Mouse (Mus musculus) ES-E14 (cell line): ENCODE data around the gene Nol3. TPM values are rescaled to one million over a fixed set of nuclear protein-coding genes. Genes with fewer than 3 reads are reported as not detected.
A peak's percentile ranks its signal among the peaks of the same experiment; 100 is the strongest.

Experiments used
- DNase-seq: peaks from one replicate; pipeline ENCODE4 v3.0.0-alpha.2; 2013; ENCODE audit warnings: low read depth, low spot score
- H3K27ac ChIP-seq: 2 replicates; pipeline ENCODE4 v1.5.1; 2012; ENCODE audit warnings: low read depth, mild to moderate bottlenecking, low read length, moderate library complexity, mixed read lengths; ENCODE audit not compliant: poor library complexity, insufficient read depth, severe bottlenecking
- H3K36me3 ChIP-seq: 2 replicates; pipeline ENCODE4 v1.6.1; 2012; ENCODE audit warnings: mild to moderate bottlenecking, low read length, moderate library complexity, mixed read lengths; ENCODE audit not compliant: control insufficient read depth, poor library complexity, insufficient read depth, severe bottlenecking
- H3K4me1 ChIP-seq, 2 experiments: fragments of 150-350 bp in 1 of 2; sonication (generic) in 1 of 2; 2 replicates each; pipeline ENCODE4 v1.6.1; 2012; ENCODE audit warnings: low read length in 2 of 2, mild to moderate bottlenecking in 1 of 2, mixed read lengths in 1 of 2; ENCODE audit not compliant: control insufficient read depth in 2 of 2, insufficient read depth in 2 of 2, poor library complexity in 1 of 2
- H3K4me3 ChIP-seq, 2 experiments: fragments of 150-350 bp in 1 of 2; sonication (generic) in 1 of 2; 2 replicates each; pipeline ENCODE4 v1.5.1; 2012; ENCODE audit warnings: low read length in 2 of 2, low read depth in 1 of 2, mild to moderate bottlenecking in 1 of 2, mixed read lengths in 1 of 2; ENCODE audit not compliant: insufficient read depth in 1 of 2, poor library complexity in 1 of 2, severe bottlenecking in 1 of 2
- H3K9ac ChIP-seq: 2 replicates; pipeline ENCODE4 v1.6.1; 2012; ENCODE audit warnings: low read depth, mild to moderate bottlenecking, low read length, mixed read lengths; ENCODE audit not compliant: poor library complexity, insufficient read depth, severe bottlenecking
- H3K9me3 ChIP-seq: fragments of 150-350 bp; sonication (generic); 2 replicates; pipeline ENCODE4 v1.6.1; 2012; ENCODE audit warnings: low read depth, mild to moderate bottlenecking, low read length; ENCODE audit not compliant: control insufficient read depth, insufficient read depth
- CHD2 ChIP-seq: IDR thresholded peaks from 2 replicates; pipeline ENCODE4 v1.6.1; 2014; ENCODE audit warnings: mild to moderate bottlenecking, low read depth, low read length, inconsistent platforms
- HCFC1 ChIP-seq: IDR thresholded peaks from 2 replicates; pipeline ENCODE4 v1.6.1; 2012; ENCODE audit warnings: low read length, inconsistent platforms, borderline replicate concordance; ENCODE audit not compliant: insufficient read depth
- MAFK ChIP-seq: IDR thresholded peaks from 2 replicates; pipeline ENCODE4 v1.6.1; 2014; ENCODE audit warnings: mild to moderate bottlenecking, low read depth, low read length, inconsistent platforms; ENCODE audit not compliant: insufficient read depth
- ZC3H11A ChIP-seq: IDR thresholded peaks from 2 replicates; pipeline ENCODE4 v1.6.1; 2012; ENCODE audit warnings: low read depth, mild to moderate bottlenecking, inconsistent platforms, low read length, borderline replicate concordance
- ZNF384 ChIP-seq: IDR thresholded peaks from 2 replicates; pipeline ENCODE4 v1.6.1; 2012; ENCODE audit warnings: low read depth, low read length, inconsistent platforms
- in situ Hi-C, 2 experiments: fragments of 600-800 bp; cut with MboI; formaldehyde crosslinking; loops; one replicate each; pipeline ENCODE4 v1.15.1; 2025; ENCODE audit warnings: low sequenced_read_pairs in 2 of 2, inconsistent platforms in 1 of 2; ENCODE audit not compliant: unreplicated experiment in 2 of 2
- total RNA-seq: library from RNA; depleted of rRNA; stranded (reverse); fragments of 300-350 nt; gene quantifications from 2 replicates; pipeline ENCODE4 v1.2.3, GENCODE M21; 2012

Nol3 gene
- total RNA-seq, 1 experiment, result 1.0 TPM

DNA sequence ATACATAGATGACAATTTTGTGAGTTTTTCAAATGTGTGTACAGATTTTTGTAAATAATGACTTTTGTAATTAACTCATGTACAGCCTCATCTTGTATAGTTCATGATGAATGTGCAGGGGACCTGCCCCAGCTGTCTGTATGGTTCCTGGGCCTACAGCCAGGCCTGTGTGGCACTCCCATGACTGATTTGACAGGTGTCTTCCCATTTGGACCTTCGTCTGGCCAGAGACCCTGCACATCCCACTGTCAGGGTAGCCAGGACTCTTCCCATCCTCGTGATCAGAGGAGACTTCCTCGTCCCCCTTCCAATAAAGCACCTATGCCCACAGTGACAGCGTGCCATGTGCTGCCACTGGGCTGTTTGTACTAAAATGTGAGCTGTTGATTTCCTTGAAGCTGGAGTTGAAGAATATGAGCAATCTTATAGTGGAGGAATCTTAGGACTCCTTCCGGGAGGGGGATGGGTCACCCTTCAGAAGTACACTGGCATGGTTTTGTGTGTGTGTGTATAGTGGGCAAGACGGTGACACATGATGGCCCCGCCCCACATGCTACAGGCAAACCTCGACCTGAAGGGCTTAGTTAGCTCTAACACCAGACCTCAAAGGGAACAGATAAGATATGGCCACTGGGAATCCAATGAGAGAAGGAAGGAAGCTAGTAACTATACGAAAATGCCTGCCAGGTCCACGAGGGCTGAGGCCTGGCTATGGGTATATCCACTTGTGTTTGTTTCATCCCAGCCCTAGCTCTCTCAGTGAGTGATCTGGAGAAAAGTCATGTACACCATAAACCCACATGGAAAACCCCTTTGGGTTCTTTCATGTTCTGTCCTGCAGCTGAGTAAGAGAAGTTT lies 23.0 kb upstream of the Nol3 start:
- in situ Hi-C loops, result loop anchor here in 1 of 2 experiments (25.0 kb wide), 1 partner anchor 616 kb away; the partner anchor contains the start of genes Ciao2b and Rrad
- no peak overlapping the region for H3K4me3 ChIP-seq

DNA sequence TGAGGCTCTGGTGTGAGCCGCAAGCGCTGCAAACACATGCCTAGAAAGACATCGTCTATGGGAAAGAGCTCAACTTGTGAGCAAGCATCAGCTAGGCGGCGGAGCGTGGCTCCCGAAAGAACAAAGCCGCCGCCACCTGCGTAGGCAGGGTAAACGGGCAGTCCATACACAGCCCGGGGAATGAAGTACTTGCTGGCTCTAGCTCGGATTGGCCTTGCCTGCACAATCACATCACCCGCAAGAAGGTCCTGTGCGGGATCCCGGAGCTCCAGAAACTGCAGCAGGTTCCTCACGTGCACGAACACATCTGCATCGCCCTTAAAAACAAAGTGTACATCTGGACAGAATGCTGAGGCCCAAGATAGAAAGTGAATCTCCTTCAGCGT lies 22.2 kb upstream of the Nol3 start:
- TF ChIP-seq ZC3H11A (no peak), HCFC1 (no peak), CHD2 (no peak), ZNF384 (no peak), MAFK (no peak)
- Histone ChIP-seq H3K9ac (peak overlapping the region; percentile 36; the same call in 1 of the 2 replicates), H3K9me3 (no peaks in the 10 kb centered on the region), H3K36me3 (peaks cover 40% of the 10 kb centered on the region), H3K27ac (no peak overlapping the region), H3K4me1 (peaks cover 0 to 12% of the 10 kb centered on the region in 2 experiments; a peak in 2 of 4 replicates), H3K4me3 (peak overlapping the region; percentile 6 to 60; a peak in 3 of 4 replicates)
- in situ Hi-C loops, result loop anchor here in 1 of 2 experiments (25.0 kb wide), 1 partner anchor 616 kb away; the partner anchor contains the start of genes Ciao2b and Rrad
- DNase-seq, result no peak

More for the DNA sequence above, 23.0 kb upstream of the Nol3 start:
- no peak for DNase-seq
- peaks cover 0 to 8% of the 10 kb centered on the region in 2 experiments; a peak in 2 of 4 replicates for H3K4me1 ChIP-seq
- TF ChIP-seq CHD2 (no peak), ZNF384 (no peak), MAFK (no peak), ZC3H11A (no peak), HCFC1 (no peak)
- no peaks in the 10 kb centered on the region for H3K9me3 ChIP-seq
- H3K36me3 ChIP-seq, result peaks cover 48% of the 10 kb centered on the region
- H3K27ac ChIP-seq, result no peak overlapping the region
- no peak overlapping the region for H3K9ac ChIP-seq

DNA sequence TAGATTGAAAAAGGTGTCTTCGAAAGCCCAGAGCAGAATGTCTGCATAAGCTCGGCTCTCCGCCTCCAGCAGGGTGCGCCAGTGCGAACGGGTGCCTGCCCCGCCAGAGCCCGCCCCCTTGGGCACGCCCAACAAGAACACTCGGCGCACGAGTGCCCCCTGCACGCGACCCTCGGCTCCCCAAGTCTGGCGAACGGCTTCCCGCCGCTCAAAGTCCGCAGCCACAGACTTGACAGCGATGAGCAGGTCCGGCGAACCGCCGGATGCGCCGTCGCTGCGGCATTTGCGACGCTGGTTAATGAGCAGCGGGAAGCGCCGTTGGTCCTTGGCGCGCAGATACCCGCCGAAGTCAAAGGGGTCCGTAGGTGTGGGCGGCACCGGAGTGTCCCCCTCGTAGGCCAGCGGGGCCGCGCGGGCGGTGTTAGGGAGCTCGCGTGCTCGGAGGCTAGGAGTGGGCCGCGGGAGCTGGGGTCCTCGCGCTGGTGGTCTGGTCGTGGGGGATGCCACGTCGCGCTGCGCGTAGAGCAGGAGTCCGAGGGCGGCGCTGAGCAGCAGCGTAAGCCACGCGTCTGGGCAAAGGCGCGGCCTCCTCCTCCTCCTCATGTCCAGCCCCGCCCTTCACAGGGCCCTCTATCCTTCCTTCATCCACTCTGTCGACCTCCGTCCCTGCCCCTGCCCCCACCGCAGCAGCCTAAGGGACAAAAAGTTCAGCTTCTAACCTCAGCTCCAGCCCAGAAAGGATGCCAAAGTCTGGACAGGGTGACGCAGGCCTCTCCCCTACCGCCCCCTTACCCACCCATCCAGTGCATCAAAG lies 21.6 kb upstream of the Nol3 start:
- DNase-seq, result peak; percentile 86
- peaks cover 35% of the 10 kb centered on the region for H3K36me3 ChIP-seq
- no peak overlapping the region for H3K27ac ChIP-seq
- peak overlapping the region; percentile 60 to 74 for H3K4me3 ChIP-seq
- in situ Hi-C loops, result loop anchor here in 1 of 2 experiments (25.0 kb wide), 1 partner anchor 617 kb away; the partner anchor contains the start of genes Ciao2b and Rrad
- no peak for TF ChIP-seq ZNF384
- TF ChIP-seq HCFC1, result peak; percentile 43; the same call in 1 of the 2 replicates
- peaks cover 0 to 12% of the 10 kb centered on the region in 2 experiments; a peak in 2 of 4 replicates for H3K4me1 ChIP-seq
- no peaks in the 10 kb centered on the region for H3K9me3 ChIP-seq
- peak overlapping the region; percentile 62 for H3K9ac ChIP-seq

DNA sequence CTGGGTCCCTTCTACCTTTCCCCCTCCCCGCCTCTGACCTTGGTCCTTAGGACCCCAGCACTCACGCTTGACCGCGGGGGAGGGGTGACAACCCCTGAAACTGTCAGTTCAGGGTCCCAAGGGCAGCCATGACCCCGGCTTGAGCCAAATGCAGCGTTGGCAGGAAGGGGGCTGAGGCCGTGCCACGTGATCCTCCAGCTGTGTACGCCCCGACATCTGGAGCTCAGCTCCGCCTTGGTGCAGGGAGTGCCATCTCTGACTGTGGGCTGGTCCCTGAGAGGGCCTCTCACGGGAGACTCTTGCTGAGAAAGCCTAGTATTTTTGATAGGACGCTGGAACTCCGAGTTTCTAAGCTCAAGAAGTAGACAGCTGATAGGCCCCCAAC lies 21.0 kb upstream of the Nol3 start, which contains the start of gene B3gnt9:
Gene B3gnt9, minus strand, starts transcription at position 188 of the 385 bp plus-strand sequence.
- Histone ChIP-seq H3K4me3 (peak within 1 kb of the TSS; percentile 60 to 74), H3K4me1 (peaks cover 0 to 12% of the 10 kb centered on the region in 2 experiments; a peak in 2 of 4 replicates), H3K27ac (no peak within 1 kb of the TSS), H3K9me3 (no peaks in the 10 kb centered on the region), H3K36me3 (peaks cover 30% of the 10 kb centered on the region), H3K9ac (peak within 1 kb of the TSS; percentile 62)
- DNase-seq, result no peak
- TF ChIP-seq HCFC1 (no peak), CHD2 (no peak), MAFK (no peak), ZNF384 (no peak), ZC3H11A (no peak)
- in situ Hi-C loops, result loop anchor here in 1 of 2 experiments (25.0 kb wide), 1 partner anchor 618 kb away; the partner anchor contains the start of genes Ciao2b and Rrad
